Mouse (Mus musculus) forebrain, embryonic 10.5 days (tissue): ENCODE data around the gene Tbxas1. TPM values are rescaled to one million over a fixed set of nuclear protein-coding genes. Genes with fewer than 3 reads are reported as not detected.

Source experiments
- DNase-seq: peaks from one replicate; pipeline ENCODE4 v3.0.0-alpha.2; 2017; ENCODE audit warnings: low spot score; ENCODE audit errors: extremely low spot score
- H3K27ac ChIP-seq: fragments of 300-500 bp; sonication (generic); 2 replicates; pipeline ENCODE4 v1.5.1; 2016; ENCODE audit warnings: mild to moderate bottlenecking
- H3K27me3 ChIP-seq: fragments of 300-500 bp; sonication (generic); 2 replicates; pipeline ENCODE4 v1.6.1; 2016; ENCODE audit warnings: mild to moderate bottlenecking; ENCODE audit not compliant: poor library complexity, severe bottlenecking
- H3K36me3 ChIP-seq: fragments of 300-500 bp; sonication (generic); replicated peaks from 2 replicates; pipeline ENCODE4 v1.6.1; 2016; ENCODE audit warnings: mild to moderate bottlenecking, moderate library complexity
- H3K4me1 ChIP-seq: fragments of 300-500 bp; sonication (generic); 2 replicates; pipeline ENCODE4 v1.6.1; 2016
- H3K4me3 ChIP-seq: fragments of 300-500 bp; sonication (generic); 2 replicates; pipeline ENCODE4 v1.5.1; 2016; ENCODE audit warnings: mild to moderate bottlenecking, moderate library complexity
- H3K9me3 ChIP-seq: fragments of 300-500 bp; sonication (generic); 2 replicates; pipeline ENCODE4 v1.6.1; 2016; ENCODE audit warnings: mild to moderate bottlenecking, moderate library complexity
- WGBS: fragments of 180-500 bp; shearing (Covaris S2); methylation state at CpG from one replicate; pipeline ENCODE4 v1.1.7; 2016; 5-methylcytosine and 5-hydroxymethylcytosine counted together
- polyA plus RNA-seq: library from polyadenylated mRNA; unstranded; fragments of >200 nt; fragmentation: Nextera tagmentation; extraction: Ambion mirVana; gene quantifications from 2 replicates; pipeline ENCODE4 v1.2.1, GENCODE M21; 2016

The Tbxas1 gene
- polyA plus RNA-seq, 1 experiment from 2014 or later, result 0.98 TPM

- Histone ChIP-seq H3K27me3 (no peaks in the 10 kb centered on the region), H3K9me3 (no peaks in the 10 kb centered on the region), H3K4me1 (no peaks in the 10 kb centered on the region), H3K4me3 (no peak overlapping the region), H3K36me3 (no peaks in the 10 kb centered on the region), H3K27ac (no peak overlapping the region)
- WGBS, result 81% methylated on average over 6 of the region's 6 CpGs
- no peak for DNase-seq
Observed at GRCm38 (mm10) chr6:38906005-38906404, 30.8 kb downstream of the Tbxas1 start.

GRCm38 (mm10) chr6:38908401-38908800, 33.2 kb downstream of the Tbxas1 start:
- 87% methylated on average over 6 of the region's 6 CpGs for WGBS
- Histone ChIP-seq H3K9me3 (no peaks in the 10 kb centered on the region), H3K27me3 (no peaks in the 10 kb centered on the region), H3K4me1 (peaks cover 1% of the 10 kb centered on the region; the same call in 1 of the 2 replicates), H3K27ac (no peak overlapping the region), H3K36me3 (no peaks in the 10 kb centered on the region), H3K4me3 (no peak overlapping the region)
- DNase-seq, result no peak

DNA sequence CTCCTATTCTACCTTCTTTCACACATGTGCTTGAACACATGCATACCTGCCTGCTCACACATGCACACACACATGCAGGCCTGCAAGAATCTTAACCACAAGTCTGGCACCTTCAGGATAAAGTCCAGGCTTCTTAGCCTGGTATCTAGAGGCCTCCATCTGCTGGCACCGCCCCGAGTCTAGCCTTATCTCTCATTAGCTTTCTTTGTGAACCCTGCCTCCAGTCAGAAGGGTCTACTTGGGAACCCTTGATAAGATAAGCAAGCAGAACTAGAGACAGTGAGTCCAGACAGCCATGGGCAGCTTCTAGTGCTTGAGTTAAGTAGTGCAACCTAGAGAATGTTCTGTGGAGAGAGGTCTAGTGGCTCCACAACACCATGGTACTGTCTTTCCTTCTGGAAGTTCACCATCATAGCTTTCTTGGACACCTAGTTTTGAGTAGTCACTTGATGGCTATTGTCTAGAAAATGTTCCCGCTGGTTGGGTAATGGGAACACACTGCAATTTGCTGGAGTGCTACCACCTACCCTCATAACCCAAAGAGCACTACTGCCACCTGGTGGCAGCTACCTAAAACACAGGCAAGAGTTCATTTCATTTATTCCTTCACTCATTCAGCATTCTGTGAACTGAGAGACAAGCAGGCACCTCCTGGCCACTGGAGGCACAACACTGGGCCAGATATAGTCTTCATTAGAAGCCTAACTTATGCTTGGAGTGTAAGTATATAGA, 35.8 kb downstream of the Tbxas1 start:
- peak; percentile 65 for DNase-seq
- Histone ChIP-seq H3K4me1 (peaks cover 14% of the 10 kb centered on the region; the same call in 1 of the 2 replicates), H3K27me3 (no peaks in the 10 kb centered on the region), H3K36me3 (no peaks in the 10 kb centered on the region), H3K9me3 (no peaks in the 10 kb centered on the region), H3K4me3 (no peak overlapping the region), H3K27ac (peak overlapping the region; percentile 48; the same call in 1 of the 2 replicates)
- 66% methylated on average over 3 of the region's 3 CpGs for WGBS

- no peaks in the 10 kb centered on the region for H3K27me3 ChIP-seq
- H3K27ac ChIP-seq, result peak overlapping the region; percentile 51
- H3K9me3 ChIP-seq, result no peaks in the 10 kb centered on the region
- no peak for DNase-seq
- no peaks in the 10 kb centered on the region for H3K36me3 ChIP-seq
- no peak overlapping the region for H3K4me3 ChIP-seq
- peaks cover 16% of the 10 kb centered on the region; the same call in 1 of the 2 replicates for H3K4me1 ChIP-seq
Observed at GRCm38 (mm10) chr6:38912121-38912660, 37.0 kb downstream of the Tbxas1 start.

GRCm38 (mm10) chr6:38912845-38913244, 37.6 kb downstream of the Tbxas1 start:
- H3K4me1 ChIP-seq, result peaks cover 16% of the 10 kb centered on the region; the same call in 1 of the 2 replicates
- no peak overlapping the region for H3K4me3 ChIP-seq
- WGBS, result 91% methylated on average over 9 of the region's 9 CpGs
- H3K27me3 ChIP-seq, result no peaks in the 10 kb centered on the region
- DNase-seq, result no peak
- no peaks in the 10 kb centered on the region for H3K36me3 ChIP-seq
- no peaks in the 10 kb centered on the region for H3K9me3 ChIP-seq
- H3K27ac ChIP-seq, result 0 out of 2 replicates have a peak overlapping the region, but pooled peaks have one; percentile 51

GRCm38 (mm10) chr6:38913386-38914042, 38.3 kb downstream of the Tbxas1 start:
- Histone ChIP-seq H3K27me3 (no peaks in the 10 kb centered on the region), H3K9me3 (no peaks in the 10 kb centered on the region), H3K4me3 (no peak overlapping the region), H3K4me1 (peaks cover 16% of the 10 kb centered on the region; the same call in 1 of the 2 replicates), H3K27ac (no peak overlapping the region), H3K36me3 (no peaks in the 10 kb centered on the region)
- DNase-seq, result no peak
- 68% methylated on average over 13 of the region's 13 CpGs for WGBS

DNA sequence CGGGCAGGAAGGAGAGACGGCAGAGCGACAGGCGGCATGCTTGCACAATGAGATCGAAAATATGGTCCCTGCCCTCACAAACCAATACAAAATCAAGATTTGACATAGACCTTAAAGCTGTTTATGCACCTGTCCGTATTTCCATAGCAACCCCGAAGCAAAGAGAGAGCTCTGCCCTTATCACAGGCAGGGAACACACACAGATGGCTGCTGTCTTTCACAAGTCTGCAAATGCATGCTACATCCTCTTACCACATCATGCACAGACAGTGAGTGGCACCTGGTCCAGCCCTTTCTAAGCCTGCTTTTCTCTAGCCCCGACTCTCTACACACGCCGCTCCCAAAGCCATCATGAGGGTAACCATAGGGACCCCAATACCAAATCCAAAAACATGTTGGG, 39.0 kb downstream of the Tbxas1 start:
- H3K4me3 ChIP-seq, result no peak overlapping the region
- H3K27ac ChIP-seq, result no peak overlapping the region
- no peaks in the 10 kb centered on the region for H3K9me3 ChIP-seq
- no peaks in the 10 kb centered on the region for H3K27me3 ChIP-seq
- no peak for DNase-seq
- 88% methylated on average over 10 of the region's 10 CpGs for WGBS
- no peaks in the 10 kb centered on the region for H3K36me3 ChIP-seq
- peaks cover 16% of the 10 kb centered on the region; the same call in 1 of the 2 replicates for H3K4me1 ChIP-seq

DNA sequence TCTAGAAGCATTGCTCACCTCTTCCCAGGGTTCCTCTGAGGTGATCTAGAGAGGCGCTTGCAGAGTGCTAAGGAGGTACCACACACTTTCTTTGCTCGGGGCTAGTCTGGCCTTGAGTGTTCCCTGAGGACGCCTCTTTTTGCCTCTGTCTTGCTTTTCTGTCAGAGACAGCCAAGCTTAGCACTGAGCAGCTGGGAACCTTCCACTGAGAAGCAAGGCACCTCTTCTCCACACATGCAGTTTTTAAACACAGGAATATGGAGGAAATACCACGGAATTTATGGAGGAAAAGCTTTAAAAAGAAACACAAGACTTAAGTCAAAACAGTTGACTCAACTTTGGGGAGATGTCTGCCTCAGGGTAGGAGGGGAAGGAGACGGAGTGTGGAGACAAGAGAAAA, 40.6 kb downstream of the Tbxas1 start:
- WGBS, result 61% methylated on average over 5 of the region's 5 CpGs
- Histone ChIP-seq H3K4me1 (peaks cover 16% of the 10 kb centered on the region; the same call in 1 of the 2 replicates), H3K27ac (no peak overlapping the region), H3K36me3 (no peaks in the 10 kb centered on the region), H3K27me3 (no peaks in the 10 kb centered on the region), H3K4me3 (no peak overlapping the region), H3K9me3 (no peaks in the 10 kb centered on the region)
- no peak for DNase-seq

DNA sequence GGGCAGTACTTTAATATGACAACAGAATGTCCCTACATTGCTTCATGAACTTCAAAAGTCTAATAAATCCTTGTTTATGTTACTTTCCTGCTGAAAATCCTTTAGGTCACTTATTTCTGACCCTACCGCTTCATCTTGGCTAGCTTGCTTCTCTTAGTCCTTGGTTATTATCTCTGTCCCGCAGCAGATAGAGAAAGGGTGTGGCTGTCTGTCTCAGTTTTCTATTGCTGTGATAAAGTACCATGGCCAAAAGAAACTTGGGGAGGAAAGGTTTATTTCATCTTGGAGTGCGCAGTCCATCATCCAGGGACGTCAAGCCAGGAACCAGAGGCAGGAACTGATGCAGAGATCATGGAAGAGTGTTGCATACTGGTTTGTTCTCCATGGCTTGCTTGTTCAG, 41.4 kb downstream of the Tbxas1 start:
- 92% methylated on average over 4 of the region's 4 CpGs for WGBS

DNA sequence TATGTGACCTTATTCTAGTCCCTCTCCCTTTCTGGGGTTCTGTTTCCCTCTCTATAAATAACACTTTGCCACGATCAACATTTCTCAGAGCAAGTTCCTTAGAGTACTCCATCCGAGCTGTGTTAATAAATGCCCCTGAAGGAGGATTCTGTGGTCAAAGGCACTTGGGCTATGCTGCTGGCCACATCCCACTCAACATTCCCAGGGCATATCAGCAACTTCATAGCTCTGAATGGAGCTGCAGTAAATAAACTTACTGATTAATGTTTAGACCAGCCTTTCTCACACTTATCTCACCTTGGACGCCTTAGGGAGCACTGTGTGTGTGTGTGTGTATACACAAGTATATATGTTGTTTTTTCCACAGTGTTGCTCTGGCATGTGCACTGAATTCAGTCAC, 42.2 kb downstream of the Tbxas1 start:
- no peak for DNase-seq
- Histone ChIP-seq H3K27me3 (no peaks in the 10 kb centered on the region), H3K9me3 (no peaks in the 10 kb centered on the region), H3K36me3 (no peaks in the 10 kb centered on the region), H3K27ac (no peak overlapping the region), H3K4me1 (peaks cover 16% of the 10 kb centered on the region; the same call in 1 of the 2 replicates), H3K4me3 (no peak overlapping the region)
- WGBS, result 80% methylated on average over 3 of the region's 3 CpGs

More for the DNA sequence above, 41.4 kb downstream of the Tbxas1 start:
- Histone ChIP-seq H3K36me3 (no peaks in the 10 kb centered on the region), H3K4me3 (no peak overlapping the region), H3K27me3 (no peaks in the 10 kb centered on the region), H3K4me1 (peaks cover 16% of the 10 kb centered on the region; the same call in 1 of the 2 replicates), H3K27ac (no peak overlapping the region), H3K9me3 (no peaks in the 10 kb centered on the region)
- DNase-seq, result no peak

GRCm38 (mm10) chr6:38918728-38919127, 43.5 kb downstream of the Tbxas1 start:
- no peak overlapping the region for H3K4me3 ChIP-seq
- peaks cover 12% of the 10 kb centered on the region; the same call in 1 of the 2 replicates for H3K4me1 ChIP-seq
- no peak for DNase-seq
- no peaks in the 10 kb centered on the region for H3K27me3 ChIP-seq
- 89% methylated on average over 4 of the region's 4 CpGs for WGBS
- no peaks in the 10 kb centered on the region for H3K9me3 ChIP-seq
- H3K27ac ChIP-seq, result no peak overlapping the region
- no peaks in the 10 kb centered on the region for H3K36me3 ChIP-seq

GRCm38 (mm10) chr6:38919135-38919740, 44.0 kb downstream of the Tbxas1 start:
- no peak overlapping the region for H3K27ac ChIP-seq
- H3K4me3 ChIP-seq, result no peak overlapping the region
- H3K27me3 ChIP-seq, result no peaks in the 10 kb centered on the region
- H3K9me3 ChIP-seq, result no peaks in the 10 kb centered on the region
- peaks cover 10% of the 10 kb centered on the region; the same call in 1 of the 2 replicates for H3K4me1 ChIP-seq
- H3K36me3 ChIP-seq, result no peaks in the 10 kb centered on the region
- WGBS, result 91% methylated on average over 14 of the region's 14 CpGs
- no peak for DNase-seq
